Mouse (Mus musculus) heart, postnatal 0 days (tissue): Measurements from ENCODE around the gene Abca4.

Experiments used
- CTCF ChIP-seq: IDR thresholded peaks from 2 replicates; pipeline ENCODE4 v1.5.1; 2016; ENCODE audit warnings: antibody characterized with exemption, control low read depth, low read depth
- EP300 ChIP-seq: IDR thresholded peaks from 2 replicates; pipeline ENCODE4 v1.6.1; 2016; ENCODE audit warnings: antibody characterized with exemption, low read depth

GRCm38 (mm10) chr3:122046187-122046620 is 2.0 kb downstream of the Abca4 start:
- TF ChIP-seq CTCF (no peak), EP300 (no peak)
